1 mouse cellular context compared by ENCODE assay signal in the genomic region with DNA sequence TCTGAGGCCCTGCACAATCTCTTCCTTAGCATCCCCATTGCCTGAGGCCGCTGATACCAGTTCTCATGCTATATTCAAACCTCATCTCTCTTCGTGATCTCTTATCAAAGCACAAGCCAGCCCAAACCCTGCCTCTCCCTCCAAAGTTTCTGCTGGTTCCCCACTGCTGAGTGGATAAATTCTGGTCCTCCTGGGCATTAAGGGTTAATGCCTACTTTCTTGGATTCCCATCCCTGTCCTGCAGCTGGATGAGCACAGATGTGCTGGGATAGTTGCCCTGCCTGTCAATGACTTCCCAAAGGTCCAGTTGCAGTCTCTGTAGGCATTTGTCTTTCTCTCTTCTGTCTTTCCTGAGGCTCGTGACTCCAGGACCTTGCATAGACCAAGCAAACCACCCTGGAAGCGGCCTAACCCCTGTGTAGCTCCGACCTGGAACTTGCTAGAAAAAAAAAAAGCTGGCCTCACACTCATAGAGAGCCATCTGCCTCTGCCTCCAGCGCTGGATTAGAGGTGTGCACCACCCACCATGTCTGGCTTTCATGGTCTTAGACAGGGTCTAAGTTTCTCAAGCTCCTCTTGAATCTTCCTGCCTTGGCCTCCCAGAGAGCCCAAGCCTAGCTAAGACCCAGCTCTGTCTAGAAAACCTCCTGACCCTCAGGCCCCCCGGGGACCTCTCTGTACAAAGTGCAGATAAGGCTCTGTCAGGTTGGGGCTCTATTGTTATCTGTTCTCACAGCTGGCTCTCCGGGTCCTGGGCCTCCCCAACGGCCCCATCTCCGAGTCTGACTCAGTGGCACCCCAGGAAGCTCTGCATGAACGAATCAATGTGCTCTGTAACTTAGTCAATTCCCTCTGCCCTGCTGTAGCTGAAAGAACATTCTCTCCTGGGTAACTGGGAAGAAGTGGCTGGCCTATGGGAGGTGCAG.
TF ChIP-seq lines count a peak whose summit lies in the region.

No protein-coding gene starts in this region.

TF ChIP-seq in MEL, 35 proteins besides CTCF, POLR2A, EP300 and RAD21 (continued from another document):
- TF ChIP-seq SMC3 (IDR thresholded peaks at IDR 0.05; ENCODE audit: low read depth, low read length) (0 out of 2 replicates have a peak, but pooled peaks have one; percentile 16), MYB (IDR thresholded peaks at IDR 0.05; ENCODE audit: low read depth, low read length) (peak; percentile 99), ETS1 (IDR thresholded peaks at IDR 0.05; ENCODE audit: low read depth, low read length) (peak; percentile 99), SIN3A (IDR thresholded peaks at IDR 0.05; ENCODE audit: low read length) (peak; percentile 97), CHD1 (IDR thresholded peaks at IDR 0.05; ENCODE audit: low read depth, low read length) (peak; percentile 25; the same call in 1 of the 2 replicates), E2F4 (IDR thresholded peaks at IDR 0.05; ENCODE audit: borderline replicate concordance, low read depth, low read length) (no peak), USF1 (IDR thresholded peaks at IDR 0.05; ENCODE audit: low read depth, low read length) (peak; percentile 27; the same call in 1 of the 2 replicates)
TF ChIP-seq in MEL: peak in this region for 26.
